Mouse (Mus musculus) limb, embryonic 10.5 days (tissue): Measurements from ENCODE around the gene Coro1a. TPM values are rescaled to one million over a fixed set of nuclear protein-coding genes. Genes with fewer than 3 reads are reported as not detected.

ENCODE experiments used
- DNase-seq: peaks from one replicate; pipeline ENCODE4 v3.0.0-alpha.2; 2017; ENCODE audit warnings: low spot score
- H3K27ac ChIP-seq: fragments of 300-500 bp; sonication (generic); 2 replicates; pipeline ENCODE4 v1.5.1; 2016; ENCODE audit warnings: mild to moderate bottlenecking
- H3K27me3 ChIP-seq: fragments of 300-500 bp; sonication (generic); 2 replicates; pipeline ENCODE4 v1.6.1; 2016; ENCODE audit warnings: low read depth, mild to moderate bottlenecking; ENCODE audit not compliant: poor library complexity, severe bottlenecking
- H3K36me3 ChIP-seq: fragments of 300-500 bp; sonication (generic); 2 replicates; pipeline ENCODE4 v1.6.1; 2016; ENCODE audit warnings: mild to moderate bottlenecking, moderate library complexity
- H3K4me1 ChIP-seq: fragments of 300-500 bp; sonication (generic); 2 replicates; pipeline ENCODE4 v1.6.1; 2016
- H3K4me3 ChIP-seq: fragments of 300-500 bp; sonication (generic); 2 replicates; pipeline ENCODE4 v1.5.1; 2016; ENCODE audit warnings: mild to moderate bottlenecking, moderate library complexity
- H3K9me3 ChIP-seq: fragments of 300-500 bp; sonication (generic); replicated peaks from 2 replicates; pipeline ENCODE4 v1.6.1; 2016; ENCODE audit warnings: mild to moderate bottlenecking
- WGBS: fragments of 180-500 bp; shearing (Covaris S2); methylation state at CpG from one replicate; pipeline ENCODE4 v1.1.7; 2016; 5-methylcytosine and 5-hydroxymethylcytosine counted together
- polyA plus RNA-seq: library from polyadenylated mRNA; unstranded; fragments of >200 nt; fragmentation: Nextera tagmentation; extraction: Ambion mirVana; gene quantifications from 2 replicates; pipeline ENCODE4 v1.2.1, GENCODE M21; 2016

Coro1a gene
- polyA plus RNA-seq, 1 experiment from 2014 or later: 37.8 TPM

DNA sequence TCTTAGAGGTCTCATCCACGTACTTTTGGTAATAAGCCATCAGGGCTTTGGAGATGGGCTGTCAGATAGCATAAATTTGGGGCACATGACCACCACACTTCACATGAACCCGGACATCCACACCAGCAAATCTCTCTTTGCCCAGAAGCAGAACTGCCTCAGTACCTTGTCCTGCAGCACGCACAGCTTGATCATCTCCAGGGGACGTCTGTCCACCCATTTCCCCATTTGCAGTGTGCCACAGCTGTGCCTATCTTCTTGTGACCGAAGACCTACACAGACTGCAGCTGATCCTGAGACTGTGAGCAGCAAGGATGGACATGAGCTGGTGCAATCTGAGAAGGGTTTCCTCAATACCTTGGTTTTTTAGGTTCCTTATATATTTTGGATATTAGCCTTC, 18.1 kb upstream of the Coro1a start:
- Histone ChIP-seq H3K36me3 (no peaks in the 10 kb centered on the region), H3K9me3 (no peaks in the 10 kb centered on the region), H3K4me1 (no peaks in the 10 kb centered on the region), H3K4me3 (no peak overlapping the region), H3K27ac (no peak overlapping the region), H3K27me3 (no peaks in the 10 kb centered on the region)
- 86% methylated on average over 5 of the region's 5 CpGs for WGBS
- DNase-seq: no peak

DNA sequence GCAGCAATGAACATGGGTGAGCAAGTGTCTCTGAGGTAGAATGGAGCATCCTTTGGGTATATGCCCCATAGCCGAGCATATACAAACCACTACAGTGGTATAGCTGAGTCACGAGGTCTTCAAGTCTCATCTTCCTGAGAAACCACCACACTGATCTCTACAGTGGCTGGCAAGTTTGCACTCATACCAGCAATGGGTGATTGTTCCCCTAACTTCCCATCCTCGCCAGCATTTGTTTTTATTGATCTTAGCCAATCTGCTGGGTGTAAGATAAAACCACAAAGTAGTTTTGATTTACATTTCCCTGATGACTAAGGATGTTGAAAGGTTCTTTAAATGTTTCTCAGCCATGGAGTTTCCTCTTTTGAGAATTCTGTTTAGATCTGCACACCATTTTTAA, 17.5 kb upstream of the Coro1a start:
- H3K9me3 ChIP-seq: no peaks in the 10 kb centered on the region
- H3K4me1 ChIP-seq: no peaks in the 10 kb centered on the region
- no peaks in the 10 kb centered on the region for H3K36me3 ChIP-seq
- H3K4me3 ChIP-seq: no peak overlapping the region
- WGBS: 85% methylated on average over 3 of the region's 3 CpGs
- H3K27ac ChIP-seq: no peak overlapping the region
- no peaks in the 10 kb centered on the region for H3K27me3 ChIP-seq
- no peak for DNase-seq

DNA sequence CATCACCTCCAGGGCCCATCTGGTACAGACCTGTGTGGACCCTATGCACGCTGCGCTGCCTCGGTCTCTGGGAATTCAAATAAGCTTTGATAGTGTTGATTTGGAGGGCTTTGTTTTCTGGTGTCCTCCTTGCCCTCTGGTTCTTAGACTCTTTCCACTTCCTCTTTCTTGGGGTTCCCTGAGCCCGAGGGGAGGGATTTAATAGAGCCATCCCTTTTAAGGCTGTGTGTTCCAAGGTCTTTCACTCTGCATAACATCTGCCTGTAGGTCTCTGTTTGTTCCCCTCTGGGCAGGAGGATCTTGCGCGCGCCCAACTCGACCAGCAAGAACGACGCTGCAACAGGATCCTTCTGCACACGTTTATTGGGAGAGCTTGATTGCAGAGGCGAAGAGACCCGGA, 14.0 kb upstream of the Coro1a start:
- 92% methylated on average over 13 of the region's 13 CpGs for WGBS
- Histone ChIP-seq H3K27ac (no peak overlapping the region), H3K36me3 (no peaks in the 10 kb centered on the region), H3K27me3 (no peaks in the 10 kb centered on the region), H3K4me3 (no peak overlapping the region), H3K4me1 (no peaks in the 10 kb centered on the region), H3K9me3 (no peaks in the 10 kb centered on the region)
- no peak for DNase-seq

DNA sequence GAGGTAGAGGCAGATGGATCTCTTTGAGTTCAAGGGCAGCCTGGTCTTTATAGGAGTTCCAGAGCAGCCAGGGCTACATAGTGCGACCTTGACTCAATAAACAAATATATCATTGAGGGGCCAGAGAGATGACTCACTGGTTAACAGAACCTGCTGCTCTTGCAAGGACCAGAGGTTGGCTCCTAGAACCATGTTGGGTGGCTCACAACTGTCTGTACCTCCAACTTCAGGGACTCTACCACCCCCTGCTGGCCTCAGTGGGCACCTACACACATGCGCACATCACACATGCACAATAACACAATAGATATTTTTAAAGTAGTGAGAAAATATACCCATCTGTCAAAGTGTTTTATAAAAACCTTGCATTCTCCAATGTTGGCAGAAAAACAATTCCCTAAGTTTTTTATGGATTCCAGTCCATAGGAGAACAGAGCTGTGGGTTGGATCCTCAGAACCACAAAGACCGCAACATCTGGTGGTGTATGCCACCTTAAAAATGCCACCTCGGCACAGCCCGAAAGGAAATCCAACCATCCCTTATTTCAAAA, 11.3 kb upstream of the Coro1a start:
- Histone ChIP-seq H3K27ac (no peak overlapping the region), H3K27me3 (no peaks in the 10 kb centered on the region), H3K4me1 (no peaks in the 10 kb centered on the region), H3K9me3 (no peaks in the 10 kb centered on the region), H3K4me3 (no peak overlapping the region), H3K36me3 (no peaks in the 10 kb centered on the region)
- 94% methylated on average over 5 of the region's 5 CpGs for WGBS
- DNase-seq: no peak

DNA sequence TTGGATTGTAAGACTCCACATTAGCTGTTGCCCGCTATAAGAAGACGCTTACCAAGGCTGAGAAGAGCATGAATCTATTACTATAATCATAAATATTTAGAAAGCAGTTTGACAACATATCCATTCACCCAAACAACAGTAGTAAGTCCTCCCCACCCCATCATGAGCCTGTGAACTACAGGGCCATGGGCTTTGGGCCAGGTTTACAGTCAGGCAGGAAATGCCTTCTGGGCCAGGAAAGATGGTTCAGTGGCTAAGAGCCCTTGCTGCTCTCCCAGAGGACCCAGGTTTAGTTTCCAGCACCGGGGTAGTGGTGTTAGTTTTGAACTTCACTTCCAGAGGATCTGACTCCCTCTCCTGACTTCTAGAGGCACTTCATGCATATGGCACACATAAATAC, 10.0 kb upstream of the Coro1a start:
- Histone ChIP-seq H3K27ac (no peak overlapping the region), H3K36me3 (no peaks in the 10 kb centered on the region), H3K27me3 (0 out of 2 replicates have a peak, but pooled peaks cover 2% of the 10 kb centered on the region), H3K9me3 (no peaks in the 10 kb centered on the region), H3K4me3 (no peak overlapping the region), H3K4me1 (no peaks in the 10 kb centered on the region)
- no peak for DNase-seq
- WGBS: 93% methylated on average over 3 of the region's 3 CpGs

DNA sequence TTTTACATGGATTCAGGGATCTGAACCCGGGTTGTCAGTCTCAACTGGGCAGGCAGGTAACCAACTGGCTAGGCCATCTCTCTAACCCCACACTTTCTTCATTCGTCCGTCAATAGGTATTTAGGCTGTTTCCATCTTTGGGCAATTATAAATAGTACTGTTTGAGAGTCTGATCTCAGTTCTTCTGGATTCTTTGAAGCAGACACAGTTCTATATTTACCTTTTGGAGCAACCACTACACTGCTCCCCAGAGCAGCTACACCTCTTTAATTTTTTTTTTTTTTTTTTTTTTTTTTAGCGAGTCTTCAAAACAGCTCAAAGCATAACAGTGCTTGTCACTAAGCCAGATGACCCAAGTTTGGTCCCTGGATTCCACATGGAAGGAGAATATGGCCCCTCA, 8.1 kb upstream of the Coro1a start:
- H3K27me3 ChIP-seq: 0 out of 2 replicates have a peak, but pooled peaks cover 2% of the 10 kb centered on the region
- no peaks in the 10 kb centered on the region for H3K4me1 ChIP-seq

DNA sequence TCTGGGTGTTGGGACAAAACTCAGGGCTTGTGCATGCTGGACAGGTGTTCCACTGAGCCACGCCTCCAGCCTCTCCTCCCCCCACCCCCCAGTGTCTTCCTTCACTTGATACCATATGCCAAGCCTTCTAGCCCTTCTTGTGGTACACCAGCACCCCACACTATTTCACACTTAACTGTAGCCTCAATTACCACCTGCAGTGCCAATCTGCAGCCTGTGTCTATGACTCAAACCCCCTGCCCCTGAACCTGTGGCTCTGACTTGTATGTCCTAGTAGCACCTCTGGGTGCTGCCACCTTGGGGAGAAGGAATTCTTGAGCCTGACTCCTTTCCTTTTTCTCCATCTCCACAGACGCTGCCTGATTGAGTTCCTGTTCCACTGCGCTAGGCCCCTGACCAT, 4.3 kb upstream of the Coro1a start:
- H3K27me3 ChIP-seq: 0 out of 2 replicates have a peak, but pooled peaks cover 2% of the 10 kb centered on the region
- no peak overlapping the region for H3K27ac ChIP-seq
- DNase-seq: no peak
- no peaks in the 10 kb centered on the region for H3K9me3 ChIP-seq
- H3K4me1 ChIP-seq: no peaks in the 10 kb centered on the region
- no peak overlapping the region for H3K4me3 ChIP-seq
- 76% methylated on average over 3 of the region's 3 CpGs for WGBS
- no peaks in the 10 kb centered on the region for H3K36me3 ChIP-seq

More for the DNA sequence above, 8.1 kb upstream of the Coro1a start:
- Histone ChIP-seq H3K4me3 (no peak overlapping the region), H3K36me3 (no peaks in the 10 kb centered on the region), H3K9me3 (no peaks in the 10 kb centered on the region), H3K27ac (no peak overlapping the region)
- WGBS: 88% methylated on average over 4 of the region's 4 CpGs
- no peak for DNase-seq

DNA sequence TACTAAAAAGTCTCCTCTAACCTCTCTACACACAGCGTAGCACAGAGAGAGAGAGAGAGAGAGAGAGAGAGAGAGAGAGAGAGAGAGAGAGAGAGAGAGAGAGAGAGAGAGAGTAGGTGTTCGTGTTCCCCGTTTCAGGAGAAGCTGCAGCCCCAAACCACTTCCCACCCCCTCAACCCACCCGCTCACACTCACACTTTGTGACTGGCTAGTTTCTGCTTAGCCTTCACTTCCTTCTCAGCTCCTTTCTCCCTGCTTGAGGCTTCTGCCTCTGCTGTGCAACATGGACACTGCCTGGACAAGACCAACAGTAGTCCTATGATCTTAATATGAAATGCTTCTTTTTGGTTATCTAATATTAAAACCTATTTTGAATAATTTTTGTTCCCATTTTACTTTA, 2.7 kb upstream of the Coro1a start:
- Histone ChIP-seq H3K27ac (no peak overlapping the region), H3K27me3 (peaks cover 16% of the 10 kb centered on the region), H3K9me3 (no peaks in the 10 kb centered on the region), H3K36me3 (no peaks in the 10 kb centered on the region), H3K4me1 (peaks cover under 1% of the 10 kb centered on the region; the same call in 1 of the 2 replicates), H3K4me3 (no peak overlapping the region)
- 72% methylated on average over 4 of the region's 4 CpGs for WGBS
- DNase-seq: no peak

DNA sequence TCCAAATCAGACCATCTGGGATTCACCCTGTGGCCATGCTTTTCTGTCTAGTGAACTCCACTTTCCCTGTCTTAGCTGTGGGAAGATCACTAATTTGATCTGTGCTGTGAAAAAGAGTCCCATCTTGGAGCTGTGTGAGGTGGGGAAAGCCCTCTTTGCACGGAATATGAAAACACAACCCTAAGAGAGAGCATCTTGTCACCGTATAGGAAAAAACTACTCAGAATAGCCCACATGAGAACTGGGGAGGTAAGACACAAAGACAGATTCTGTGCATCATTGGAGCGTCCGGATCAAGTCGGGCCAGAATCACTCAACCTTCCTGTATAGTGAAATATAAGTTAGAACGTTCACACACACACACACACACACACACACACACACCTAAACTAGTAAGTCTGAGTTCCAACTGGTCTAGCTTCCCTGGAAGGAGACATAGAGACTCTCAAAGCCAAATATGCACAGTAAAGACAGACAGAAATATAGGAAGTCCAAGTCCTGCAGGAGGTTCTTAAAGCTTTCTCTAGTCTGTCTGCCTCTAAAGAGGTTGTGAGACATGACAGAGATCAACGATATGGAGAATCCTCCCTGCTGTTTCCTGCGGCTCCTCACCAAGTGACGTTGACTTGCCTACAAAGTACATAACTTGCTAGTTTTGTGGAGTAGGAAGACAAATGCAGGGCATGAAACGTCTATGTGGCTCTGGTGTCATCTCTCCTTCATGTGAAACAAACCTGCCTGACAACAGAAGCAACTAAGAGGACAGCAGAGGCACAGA, 777 bp upstream of the Coro1a start:
- Histone ChIP-seq H3K4me3 (no peak overlapping the region), H3K27me3 (peaks cover 35% of the 10 kb centered on the region), H3K27ac (no peak overlapping the region), H3K36me3 (no peaks in the 10 kb centered on the region), H3K4me1 (peaks cover 19% of the 10 kb centered on the region), H3K9me3 (no peaks in the 10 kb centered on the region)
- 90% methylated on average over 10 of the region's 10 CpGs for WGBS
- DNase-seq: no peak

DNA sequence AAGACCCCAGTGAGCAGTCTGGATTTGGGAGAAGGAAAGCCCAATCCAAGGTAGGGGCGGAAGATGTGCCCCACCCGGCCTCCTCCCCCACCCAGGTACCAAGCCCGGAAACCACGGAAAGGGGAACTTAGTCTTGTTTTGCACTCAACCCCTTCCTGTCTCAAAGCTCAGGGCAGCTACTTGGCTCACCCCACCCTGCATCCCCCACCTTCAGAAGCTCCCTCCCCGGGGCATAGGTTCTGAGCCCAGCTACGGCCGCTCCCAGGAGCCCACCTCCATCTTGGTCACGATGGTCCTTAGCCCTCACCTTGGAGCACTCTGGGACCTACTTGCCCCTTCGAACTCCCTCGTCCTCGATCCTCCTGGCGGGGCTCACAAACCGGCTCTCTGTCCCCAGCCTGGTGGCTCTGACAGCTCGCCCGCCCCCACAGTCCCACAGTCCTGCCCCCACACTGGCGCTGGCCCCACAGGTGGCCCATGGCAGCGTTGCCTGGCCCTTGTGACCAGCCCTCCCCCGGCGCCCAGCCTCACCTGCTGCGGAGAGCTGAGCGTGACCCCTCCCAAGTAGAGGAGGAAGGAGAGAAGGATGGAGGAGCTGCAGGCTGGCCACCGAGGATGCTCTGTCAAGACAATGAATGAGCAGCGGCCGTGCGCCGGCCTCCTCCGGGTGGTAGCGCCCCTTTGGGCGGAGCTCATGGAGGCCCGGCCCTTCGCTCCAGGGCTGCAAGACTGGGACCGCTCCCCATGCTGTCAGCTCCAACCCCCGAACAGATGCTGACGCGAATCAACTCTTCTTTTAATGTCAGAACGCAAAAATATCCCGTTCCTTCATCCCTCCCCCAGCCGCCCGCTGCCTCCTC, 3.2 kb downstream of the Coro1a start:
- H3K9me3 ChIP-seq: no peaks in the 10 kb centered on the region
- H3K27ac ChIP-seq: peak overlapping the region; percentile 78
- H3K4me1 ChIP-seq: peaks cover 40% of the 10 kb centered on the region
- 3% methylated on average over 39 of the region's 39 CpGs for WGBS
- peaks cover 52% of the 10 kb centered on the region for H3K27me3 ChIP-seq
- DNase-seq: peak; percentile 77
- peaks cover 16% of the 10 kb centered on the region for H3K36me3 ChIP-seq
- peak overlapping the region; percentile 77 for H3K4me3 ChIP-seq

DNA sequence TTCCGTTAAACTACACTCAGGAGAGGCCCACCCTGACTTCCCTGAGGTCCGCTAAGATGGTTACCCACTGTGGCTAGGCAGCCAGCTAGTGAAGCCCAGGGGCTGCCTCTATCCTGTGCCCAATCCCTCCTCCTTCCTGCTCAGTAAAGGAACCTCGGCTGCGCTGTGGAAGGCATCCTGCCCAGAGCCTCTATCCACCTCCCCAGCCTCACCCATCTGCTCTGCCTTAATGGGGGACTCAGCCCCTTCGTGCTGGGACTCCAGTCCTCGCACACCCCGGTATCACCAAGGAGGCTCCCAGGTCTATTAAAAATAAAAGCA, 3.9 kb downstream of the Coro1a start:
- Histone ChIP-seq H3K36me3 (peaks cover 22% of the 10 kb centered on the region), H3K4me1 (peaks cover 40% of the 10 kb centered on the region), H3K9me3 (no peaks in the 10 kb centered on the region), H3K4me3 (peak overlapping the region; percentile 77), H3K27me3 (peaks cover 52% of the 10 kb centered on the region), H3K27ac (no peak overlapping the region)
- DNase-seq: no peak
- 16% methylated on average over 7 of the region's 7 CpGs for WGBS

DNA sequence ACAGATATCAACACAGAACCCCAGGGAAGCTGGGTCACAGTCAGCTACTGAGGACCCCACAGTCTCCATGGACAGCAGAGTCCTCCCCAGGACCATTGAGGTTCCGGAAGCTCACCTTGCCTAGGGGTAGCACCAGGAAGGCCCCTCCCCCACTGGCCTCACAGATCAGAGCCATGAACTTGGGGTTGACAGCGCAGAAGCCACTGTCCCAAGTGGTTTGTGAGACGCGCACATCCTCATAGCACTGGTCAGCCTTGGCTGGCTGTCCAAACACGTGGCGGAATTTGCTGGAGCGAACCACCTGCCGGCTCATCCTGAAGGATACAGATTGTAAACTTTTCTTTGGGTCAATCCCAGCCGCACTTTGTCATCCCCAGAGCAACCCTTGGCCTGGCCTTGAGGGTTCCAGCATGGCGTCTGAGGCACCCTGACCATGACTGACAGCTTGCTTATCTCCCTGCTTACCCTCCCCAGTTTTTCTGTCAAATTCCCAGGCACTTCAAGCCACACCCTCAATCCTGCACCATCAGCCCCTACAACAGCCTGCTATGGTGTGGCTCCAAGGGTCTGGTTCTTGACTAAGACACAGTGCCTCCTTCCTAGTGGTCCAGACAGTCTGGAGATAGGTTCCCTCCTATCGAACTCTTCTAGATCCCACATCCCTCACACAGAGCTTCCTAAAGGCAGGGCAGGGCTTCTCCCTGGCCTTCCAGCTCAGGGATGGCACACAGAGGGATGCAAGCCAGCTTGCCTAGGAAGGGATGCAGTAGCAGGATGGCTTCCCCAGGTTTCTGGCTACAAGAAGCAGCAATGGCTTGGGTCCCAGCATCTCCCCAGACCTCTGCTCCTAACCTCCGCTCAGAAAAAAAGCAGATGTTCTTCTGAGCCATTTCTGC, 4.5 kb downstream of the Coro1a start:
- no peak for DNase-seq
- H3K27me3 ChIP-seq: peaks cover 52% of the 10 kb centered on the region

More for the DNA sequence above, 4.5 kb downstream of the Coro1a start:
- Histone ChIP-seq H3K36me3 (peaks cover 26% of the 10 kb centered on the region), H3K4me1 (peaks cover 40% of the 10 kb centered on the region), H3K4me3 (peak overlapping the region; percentile 77), H3K27ac (no peak overlapping the region), H3K9me3 (no peaks in the 10 kb centered on the region)
- 85% methylated on average over 12 of the region's 12 CpGs for WGBS
